Mouse (Mus musculus) T-helper 2 cell (primary cell): ENCODE results near the gene Zfp213.
"Not testable (repeated sequence)": the region's sequence is repeated elsewhere in the genome, so short reads cannot be mapped to it uniquely, and the experiment has no call there.

Experiments used
- in situ Hi-C: fragments of 300-600 bp; cut with MboI, MseI; formaldehyde crosslinking; loops from one replicate; pipeline ENCODE4 v1.15.1; 2025; ENCODE audit warnings: high pct_unique_total_duplicates

The Zfp213 gene

DNA sequence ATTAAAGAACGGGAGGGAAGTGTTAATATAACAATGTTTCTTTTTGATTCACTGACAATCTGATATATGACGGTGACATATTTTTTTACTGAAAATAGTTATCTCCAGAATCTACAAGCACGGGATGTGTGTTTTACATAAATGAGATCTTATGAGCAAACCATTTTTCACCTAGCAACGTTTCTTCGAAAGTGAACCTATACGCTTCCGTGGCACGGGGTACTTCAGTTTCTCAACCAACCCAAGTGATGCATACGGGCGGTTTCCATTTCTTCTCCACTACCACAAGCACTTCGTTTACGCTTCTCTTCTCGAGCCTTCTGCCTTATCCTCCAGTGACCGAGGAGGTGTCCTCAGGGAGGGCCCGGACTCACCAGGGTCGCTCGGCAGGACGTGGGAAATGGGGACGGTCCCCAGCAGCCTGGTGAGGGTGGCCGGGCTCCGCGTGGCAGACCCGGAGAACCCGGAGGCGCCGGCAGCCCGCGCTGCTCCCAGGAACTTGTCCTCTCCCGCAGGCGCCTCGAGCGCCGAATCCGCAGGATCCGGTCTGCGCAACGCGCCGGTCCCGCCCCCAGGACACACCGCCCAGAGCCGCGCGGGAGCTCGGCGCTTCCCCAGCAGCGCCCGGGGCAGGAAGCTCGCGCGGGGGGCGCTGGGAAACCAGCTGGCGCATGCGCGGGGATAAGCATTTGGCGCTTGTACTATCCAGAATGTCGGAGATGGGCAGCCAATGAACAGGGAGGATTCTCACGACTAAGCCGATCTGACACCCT lies at the start of gene Zfp213:
TSS of gene Zfp213 (minus strand) at position 644 of the 773 bp plus-strand sequence.
- in situ Hi-C loops = loop anchor here (10.0 to 25.0 kb wide), 3 partner anchors 376 to 1126 kb away; partner anchors contain the start of genes Zfp40 and Zfp945

DNA sequence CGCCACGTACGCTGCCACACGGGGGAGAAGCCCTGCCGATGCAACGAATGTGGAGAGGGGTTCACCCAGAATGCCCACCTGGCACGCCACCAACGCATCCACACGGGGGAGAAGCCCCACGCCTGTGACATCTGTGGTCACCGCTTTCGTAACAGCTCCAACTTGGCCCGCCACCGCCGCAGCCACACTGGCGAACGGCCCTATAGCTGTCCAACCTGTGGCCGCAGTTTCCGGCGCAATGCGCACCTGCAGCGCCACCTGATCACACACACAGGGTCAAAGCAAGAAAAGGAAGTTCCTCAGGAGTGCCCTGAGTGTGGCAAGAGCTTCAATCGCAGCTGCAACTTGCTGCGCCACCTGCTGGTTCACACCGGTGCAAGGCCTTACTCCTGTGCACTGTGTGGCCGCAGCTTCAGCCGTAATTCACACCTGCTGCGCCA lies 46.3 kb upstream of the Zfp213 start:
- in situ Hi-C loops = no loop called here

DNA sequence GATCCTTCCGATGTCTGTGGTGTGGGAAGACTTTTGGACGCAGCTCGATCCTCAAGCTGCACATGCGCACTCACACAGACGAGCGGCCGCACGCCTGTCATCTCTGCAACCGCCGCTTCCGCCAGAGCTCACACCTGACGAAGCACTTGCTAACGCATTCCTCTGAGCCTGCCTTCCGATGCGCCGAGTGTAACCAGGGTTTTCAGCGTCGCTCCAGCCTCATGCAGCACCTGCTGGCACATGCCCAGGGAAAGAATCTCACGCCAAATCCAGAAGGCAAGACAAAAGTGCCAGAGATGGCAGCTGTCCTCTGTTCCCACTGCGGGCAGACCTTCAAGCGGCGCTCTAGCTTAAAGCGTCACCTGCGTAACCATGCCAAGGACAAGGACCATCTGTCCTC lies 45.6 kb upstream of the Zfp213 start:
- in situ Hi-C loops = no loop called here

DNA sequence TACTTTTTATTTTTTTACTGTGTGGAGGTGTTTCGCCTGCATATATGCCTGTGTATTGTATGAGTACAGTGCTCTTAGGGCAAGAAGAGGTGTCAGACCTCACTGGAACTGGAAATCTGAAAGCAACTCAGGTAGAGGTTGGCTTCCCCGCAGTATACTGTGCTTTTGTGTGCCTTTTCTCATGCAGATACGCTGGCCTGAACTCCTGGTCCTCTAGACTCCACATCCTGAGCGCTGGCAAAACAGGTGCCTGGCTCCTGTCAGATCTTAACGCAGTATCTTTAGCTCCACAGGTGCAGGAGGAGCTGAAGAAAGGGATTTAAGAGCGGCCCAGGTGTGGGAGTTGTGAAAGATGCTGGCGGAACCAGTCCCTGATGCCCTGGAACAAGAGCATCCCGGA lies 41.2 kb upstream of the Zfp213 start:
- in situ Hi-C loops = no loop called here

DNA sequence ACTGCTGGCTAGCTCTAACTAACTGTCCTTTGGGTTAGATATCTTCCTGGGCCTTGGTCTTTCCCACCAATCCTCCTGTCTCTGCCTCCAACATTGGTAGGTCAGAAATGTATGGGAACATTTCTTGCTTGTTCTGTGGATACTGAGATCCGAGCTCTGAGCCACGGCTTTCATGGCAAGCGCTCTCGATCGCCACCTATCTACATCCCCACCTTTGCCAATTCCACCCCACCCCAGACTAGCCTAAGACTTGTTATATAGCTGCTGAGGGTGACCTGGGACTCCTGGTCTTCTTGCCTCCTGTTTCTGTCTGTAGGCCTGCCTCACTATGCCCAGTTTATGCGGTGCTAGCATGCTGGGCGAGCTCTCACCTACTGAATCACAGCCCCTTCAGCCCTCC lies 40.4 kb upstream of the Zfp213 start:
- in situ Hi-C loops = loop anchor here (5.0 kb wide), 1 partner anchor 37 kb away; no protein-coding TSS in a partner anchor

DNA sequence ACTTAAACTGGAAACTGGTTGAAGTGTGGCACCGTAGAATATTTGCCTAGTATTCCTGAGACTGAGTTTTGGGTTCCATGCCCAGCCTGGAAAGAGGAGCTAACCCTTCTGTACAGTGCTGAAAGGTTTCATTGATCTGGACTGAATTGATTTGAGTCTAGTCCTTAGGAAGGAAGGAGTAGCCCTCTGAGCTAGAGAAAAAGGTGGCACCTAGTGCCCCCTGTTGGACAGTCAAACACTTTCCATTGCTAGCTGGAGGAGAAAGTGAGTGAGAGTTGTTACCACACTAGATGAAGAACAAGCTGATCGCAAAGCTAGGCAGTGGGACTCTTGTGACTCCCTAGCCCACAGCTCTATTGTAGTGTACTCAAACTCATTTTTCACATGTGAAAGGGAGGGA lies 39.5 kb upstream of the Zfp213 start:
- in situ Hi-C loops = loop anchor here (5.0 kb wide), 1 partner anchor 36 kb away; no protein-coding TSS in a partner anchor

DNA sequence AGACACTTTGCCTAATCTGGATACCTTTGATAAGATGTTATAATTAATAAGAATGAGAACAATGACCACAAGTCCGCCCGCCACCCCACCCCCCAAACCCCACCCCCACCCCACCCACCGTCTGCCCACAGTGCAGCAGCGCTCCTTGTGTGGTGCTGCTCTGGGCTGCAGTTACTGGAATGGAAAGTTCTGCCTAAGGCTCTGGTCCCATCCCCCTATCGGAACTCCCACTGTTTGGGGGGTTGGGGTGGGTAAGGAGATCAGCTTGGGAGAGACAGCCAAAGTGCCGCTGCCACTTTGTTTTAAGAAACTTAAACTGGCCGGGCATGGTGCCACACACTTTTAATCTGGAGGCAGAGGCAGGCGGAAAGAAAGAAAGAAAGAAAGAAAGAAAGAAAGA lies 39.0 kb upstream of the Zfp213 start:
- in situ Hi-C loops = loop anchor here (5.0 kb wide), 1 partner anchor 36 kb away; no protein-coding TSS in a partner anchor

DNA sequence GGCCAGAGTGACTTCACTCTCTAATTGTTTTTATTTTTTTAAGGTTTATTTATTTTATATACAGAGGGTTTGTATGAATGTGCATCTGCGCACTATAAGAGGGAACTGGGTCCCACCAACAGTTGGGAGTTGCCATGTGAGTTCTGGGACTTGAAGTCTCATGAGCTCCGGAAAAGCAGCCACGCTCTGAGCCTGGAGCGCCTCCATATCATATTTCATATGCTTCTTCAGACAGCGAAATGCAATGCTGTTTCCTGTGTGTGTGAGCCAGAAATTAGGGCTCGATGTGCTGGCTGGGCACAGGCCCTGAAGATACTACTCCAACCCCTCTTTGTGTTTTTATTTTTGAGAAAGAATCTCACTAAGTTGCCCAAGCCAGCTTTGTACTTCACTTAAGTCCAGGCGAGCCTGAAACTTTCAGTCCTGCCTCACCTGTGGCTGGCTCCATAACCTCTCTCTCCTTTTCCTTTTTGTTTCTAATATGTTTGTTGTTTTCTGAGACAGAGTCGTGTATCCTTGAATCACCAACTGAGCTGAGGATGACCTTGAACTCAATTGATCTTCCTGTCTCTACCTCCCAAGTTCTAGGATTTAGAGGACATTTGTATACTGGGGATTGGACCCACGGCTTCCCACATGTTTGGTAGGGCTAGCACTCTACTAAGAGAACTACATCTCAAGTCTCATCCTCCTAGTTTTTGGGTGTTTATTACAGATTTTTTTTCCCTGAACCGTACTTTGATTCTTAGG lies 38.0 kb upstream of the Zfp213 start:
- in situ Hi-C loops = loop anchor here (5.0 kb wide), 1 partner anchor 35 kb away; no protein-coding TSS in a partner anchor

DNA sequence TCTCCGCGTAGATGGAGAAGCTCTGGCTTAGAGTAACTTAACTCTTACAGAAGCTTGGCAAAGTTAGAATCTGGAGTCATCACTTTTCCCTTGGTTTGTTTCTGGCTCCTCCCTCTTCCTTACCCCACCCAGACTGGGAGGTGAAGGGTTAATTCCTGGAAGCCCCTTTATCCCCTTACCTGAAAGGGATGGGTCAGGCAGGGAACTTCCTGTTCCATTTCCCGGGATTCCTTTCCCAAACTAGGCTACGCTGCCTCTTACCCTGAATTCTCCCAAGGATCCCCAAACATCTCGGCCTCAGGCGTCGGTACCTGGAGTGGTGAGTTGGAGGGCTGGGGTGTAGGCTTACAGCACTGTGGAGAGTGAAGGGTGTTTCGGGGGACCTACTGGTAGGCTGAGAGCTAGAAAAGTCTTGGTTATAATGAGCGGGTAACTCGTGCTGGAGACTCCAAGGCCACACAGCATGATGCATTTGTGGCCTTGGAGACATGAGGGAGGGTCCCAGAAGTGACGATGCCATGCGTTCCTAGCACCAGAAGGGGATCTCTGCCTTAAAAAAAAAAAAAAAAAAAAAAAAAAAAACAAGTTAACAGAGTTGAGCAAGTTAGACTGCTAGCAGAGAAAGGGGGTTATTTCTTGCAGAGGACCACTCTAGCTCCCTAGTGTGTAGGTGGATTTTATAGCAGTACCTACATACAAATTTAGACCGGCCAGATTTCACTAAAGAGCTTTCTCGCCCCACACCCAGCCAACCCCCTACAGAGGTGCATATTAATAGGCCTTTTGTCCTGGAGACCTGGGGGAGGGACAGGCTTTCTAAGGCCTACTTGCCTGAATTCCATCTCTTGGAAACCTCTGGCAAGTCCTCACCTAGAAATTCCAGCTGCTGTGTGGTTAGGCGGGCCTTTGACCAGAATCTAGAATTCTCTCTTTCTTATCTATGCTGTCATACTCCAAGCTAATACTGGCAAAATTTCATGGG lies 36.9 kb upstream of the Zfp213 start, which contains the start of gene Zscan10:
TSS of gene Zscan10 (plus strand) at position 216 of the 982 bp plus-strand sequence.
- in situ Hi-C loops = loop anchor here (5.0 kb wide), 1 partner anchor 34 kb away; no protein-coding TSS in a partner anchor

DNA sequence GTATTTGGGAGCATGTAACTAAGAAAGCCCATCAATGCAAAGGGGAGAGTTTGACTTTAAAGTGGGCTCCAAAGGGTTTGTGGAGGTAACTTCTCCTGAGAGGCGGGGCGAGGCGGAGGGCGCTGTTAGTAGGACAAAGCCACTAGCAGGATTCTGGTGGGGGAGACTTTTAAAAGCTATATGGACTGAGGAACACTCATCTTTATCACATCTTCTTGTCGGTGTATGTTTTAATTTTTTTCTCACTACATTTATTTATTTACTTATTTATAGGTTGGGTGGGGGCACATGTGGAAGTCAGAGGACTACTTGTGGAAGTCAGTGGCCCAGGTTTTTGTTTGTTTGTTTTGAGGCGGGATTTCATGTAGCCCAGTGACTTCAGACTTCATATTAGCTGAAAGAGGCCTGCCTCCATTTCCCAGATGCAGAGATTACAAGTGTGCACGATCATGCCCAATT lies 35.6 kb upstream of the Zfp213 start:
- in situ Hi-C loops = loop anchor here (5.0 kb wide), 1 partner anchor 32 kb away; no protein-coding TSS in a partner anchor

DNA sequence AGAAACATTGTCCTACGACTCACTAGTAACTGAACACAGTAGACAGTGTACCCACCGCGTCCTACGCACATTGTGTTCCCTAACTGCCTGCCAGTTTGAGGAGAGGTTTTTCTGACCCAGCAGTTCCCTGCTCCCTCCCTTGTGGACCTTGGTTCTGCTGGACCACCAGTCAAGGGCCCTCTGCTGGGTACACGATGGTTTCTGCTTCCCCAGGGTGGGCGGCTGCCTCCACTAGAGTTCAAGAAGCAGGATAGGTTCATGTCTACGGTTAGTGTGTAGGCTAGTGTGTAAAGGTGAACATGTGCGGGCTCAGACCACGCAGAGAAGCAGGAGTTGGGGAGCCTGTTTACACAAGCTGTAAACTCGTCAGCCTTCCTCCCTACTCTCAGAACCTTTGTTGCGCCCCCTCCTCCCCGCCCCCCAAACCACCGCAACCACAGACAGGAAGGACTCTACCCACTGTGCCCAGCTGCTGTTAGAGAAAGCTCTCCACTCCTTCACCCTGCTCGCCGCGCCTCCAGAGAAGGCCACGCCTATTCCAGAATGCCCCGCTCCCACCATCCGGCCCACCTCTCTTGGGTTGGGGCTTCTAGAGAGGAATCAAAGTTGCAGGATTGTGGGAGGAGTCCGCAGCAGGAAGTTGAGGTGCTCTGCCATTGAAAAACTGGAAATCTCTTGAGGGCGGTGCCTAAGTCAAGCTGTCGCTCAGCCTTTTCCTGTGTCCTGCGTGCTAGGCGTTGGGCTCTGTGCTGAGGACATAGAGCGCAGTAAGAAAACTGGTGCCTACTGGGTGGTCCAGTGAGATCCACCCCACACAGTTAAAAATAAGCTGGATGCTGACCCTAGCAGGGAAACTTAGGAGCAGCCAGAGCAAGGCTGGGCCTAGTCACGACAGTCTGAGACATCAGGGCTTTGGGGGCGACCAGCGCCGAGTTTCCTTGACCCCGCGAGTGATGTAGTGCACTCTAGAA lies 34.8 kb upstream of the Zfp213 start, which contains the start of gene Zfp13:
TSS of gene Zfp13 (minus strand) at position 906 of the 971 bp plus-strand sequence.
- in situ Hi-C loops = no loop called here

DNA sequence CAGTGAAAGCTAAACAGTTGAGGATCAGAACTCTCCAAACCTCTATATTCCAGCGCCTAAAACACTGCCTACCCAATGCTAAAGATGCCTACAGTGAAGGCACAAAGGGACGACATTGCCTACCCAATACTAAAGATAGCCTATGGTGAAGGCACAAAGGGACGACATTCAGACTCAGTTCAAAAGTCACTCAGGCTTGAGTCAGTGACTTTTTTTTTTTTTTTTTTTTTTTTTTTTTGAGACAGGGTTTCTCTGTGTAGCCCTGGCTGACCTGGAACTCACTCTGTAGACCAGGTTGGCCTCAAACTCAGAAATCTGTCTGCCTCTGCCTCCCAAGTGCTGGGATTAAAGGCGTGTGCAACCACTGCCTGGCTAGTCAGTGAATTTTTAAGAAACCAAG lies 31.1 kb upstream of the Zfp213 start:
- in situ Hi-C loops = not testable (repeated sequence)

DNA sequence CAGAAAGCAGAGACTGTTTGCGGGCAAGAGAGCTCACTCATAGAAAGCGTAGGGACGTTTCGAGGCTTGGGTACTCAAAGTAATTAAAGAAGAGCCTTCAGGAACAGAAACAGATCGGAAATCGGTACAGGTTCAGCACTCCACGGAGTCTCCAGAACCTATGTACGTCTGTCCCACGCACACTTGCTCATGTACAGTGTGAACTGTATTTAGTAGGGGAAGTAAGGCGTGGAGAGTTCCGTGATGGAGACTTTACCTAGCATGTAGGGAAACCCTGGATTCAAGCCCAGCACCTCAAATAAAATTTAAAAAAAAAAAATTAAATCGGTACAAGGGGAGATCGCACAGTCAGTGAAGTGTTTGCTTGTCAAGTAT lies 28.9 kb upstream of the Zfp213 start:
- in situ Hi-C loops = no loop called here

DNA sequence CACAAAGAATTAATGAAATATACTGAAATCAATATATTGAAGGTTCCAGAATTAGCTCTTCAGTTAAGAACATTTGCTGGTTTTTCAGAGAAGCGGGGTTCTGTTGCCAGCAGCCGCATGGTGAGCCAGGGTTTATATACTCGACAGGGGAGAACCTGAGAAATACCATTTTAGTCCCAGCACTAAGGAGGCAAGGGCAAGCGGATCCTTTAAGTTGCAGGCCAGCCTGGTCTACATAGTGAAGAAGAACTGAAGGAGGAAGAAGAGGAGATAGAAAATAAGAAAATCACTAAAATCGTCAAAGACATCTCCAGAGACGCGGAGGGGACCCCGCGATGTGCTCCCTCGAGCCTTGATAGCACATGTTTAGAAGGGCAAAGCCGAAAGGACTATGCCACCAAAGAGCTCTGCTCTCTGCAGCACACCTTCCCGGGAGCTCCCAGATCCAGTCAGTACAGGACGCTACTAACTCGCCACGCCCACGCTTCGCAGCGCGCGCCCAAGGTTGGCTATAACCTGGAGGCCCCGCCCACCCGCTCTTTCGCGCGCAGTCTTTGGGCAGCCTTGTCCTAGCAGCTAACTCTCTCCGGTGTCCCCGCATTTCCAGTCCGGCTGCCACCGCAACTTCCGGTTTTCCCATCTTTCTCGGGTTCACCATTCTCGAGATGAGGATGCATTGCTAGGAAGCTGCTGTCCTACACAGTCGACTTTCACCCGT lies 28.3 kb upstream of the Zfp213 start:
- in situ Hi-C loops = no loop called here

DNA sequence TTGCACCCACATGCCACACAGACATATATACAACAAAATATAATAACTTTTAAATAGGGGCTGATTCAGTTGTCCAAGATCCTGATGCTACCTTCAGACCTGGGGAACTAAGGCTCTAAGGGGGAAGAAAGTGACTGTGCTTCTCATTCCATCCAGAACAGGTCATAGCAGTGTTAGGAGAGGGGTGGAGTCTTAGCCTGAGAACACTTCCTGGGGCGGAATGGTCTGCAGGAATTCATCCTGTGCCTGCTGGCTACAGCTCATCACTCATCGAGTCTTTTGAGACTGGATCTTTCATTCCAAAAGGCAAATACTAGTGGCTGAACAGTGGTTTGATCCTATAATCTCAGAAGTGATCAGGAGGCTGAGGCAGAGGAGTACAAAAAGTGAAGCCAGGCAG lies 23.2 kb upstream of the Zfp213 start:
- in situ Hi-C loops = no loop called here

DNA sequence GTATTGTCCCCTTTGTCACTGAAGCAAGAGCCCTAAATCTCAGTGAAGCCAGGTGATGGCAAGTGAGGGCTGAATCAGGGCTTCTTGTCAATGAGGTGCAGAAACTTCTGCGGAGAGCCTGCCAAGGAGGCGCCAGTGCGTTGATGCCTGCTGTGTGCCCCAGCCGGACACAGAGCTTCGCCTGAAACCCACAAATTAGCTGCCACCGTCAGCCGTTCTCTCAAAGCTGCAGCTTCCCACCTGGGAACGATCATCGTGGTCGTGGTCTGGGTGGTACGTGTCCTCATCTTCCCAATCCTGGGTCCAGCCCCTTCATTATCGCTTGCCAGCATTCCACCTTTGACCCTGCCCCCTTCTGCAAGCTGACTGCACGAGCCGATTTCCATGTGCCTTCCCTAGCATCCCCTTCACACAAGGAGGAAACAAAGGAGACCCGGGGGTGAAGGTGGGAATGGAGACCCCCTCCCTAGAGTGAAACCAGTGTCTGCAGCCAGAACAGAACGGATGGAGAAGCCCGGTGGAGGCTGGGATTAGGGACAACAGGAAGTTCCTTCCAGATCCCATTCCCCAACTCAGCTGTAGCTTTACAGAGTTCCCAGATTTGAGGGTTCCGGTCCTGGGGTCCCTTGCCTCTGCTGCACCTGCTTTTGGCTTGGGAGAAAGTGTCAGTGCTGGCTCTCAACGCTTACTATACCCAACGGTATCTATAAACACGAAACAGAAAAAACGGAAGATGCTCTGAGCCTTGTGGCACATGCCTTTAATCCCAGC lies 21.9 kb upstream of the Zfp213 start:
- in situ Hi-C loops = no loop called here

DNA sequence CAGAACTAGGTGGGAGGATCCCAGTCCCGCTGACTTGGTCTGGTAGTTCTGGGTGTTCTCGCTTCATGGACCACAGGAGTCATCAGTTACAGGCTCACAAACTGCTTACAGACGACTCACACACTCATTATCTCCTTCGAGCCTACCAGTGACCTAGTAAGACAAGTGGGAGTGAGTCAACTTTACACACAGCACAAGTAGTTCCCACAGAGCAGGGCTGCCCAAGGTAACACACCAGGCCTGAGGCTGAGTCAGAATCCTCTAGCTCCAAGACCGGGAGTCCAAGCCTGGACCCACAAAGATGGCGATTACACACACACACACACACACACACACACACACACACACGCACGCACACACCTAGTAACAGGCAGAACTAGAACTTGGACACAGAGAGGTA lies 20.7 kb upstream of the Zfp213 start:
- in situ Hi-C loops = no loop called here

DNA sequence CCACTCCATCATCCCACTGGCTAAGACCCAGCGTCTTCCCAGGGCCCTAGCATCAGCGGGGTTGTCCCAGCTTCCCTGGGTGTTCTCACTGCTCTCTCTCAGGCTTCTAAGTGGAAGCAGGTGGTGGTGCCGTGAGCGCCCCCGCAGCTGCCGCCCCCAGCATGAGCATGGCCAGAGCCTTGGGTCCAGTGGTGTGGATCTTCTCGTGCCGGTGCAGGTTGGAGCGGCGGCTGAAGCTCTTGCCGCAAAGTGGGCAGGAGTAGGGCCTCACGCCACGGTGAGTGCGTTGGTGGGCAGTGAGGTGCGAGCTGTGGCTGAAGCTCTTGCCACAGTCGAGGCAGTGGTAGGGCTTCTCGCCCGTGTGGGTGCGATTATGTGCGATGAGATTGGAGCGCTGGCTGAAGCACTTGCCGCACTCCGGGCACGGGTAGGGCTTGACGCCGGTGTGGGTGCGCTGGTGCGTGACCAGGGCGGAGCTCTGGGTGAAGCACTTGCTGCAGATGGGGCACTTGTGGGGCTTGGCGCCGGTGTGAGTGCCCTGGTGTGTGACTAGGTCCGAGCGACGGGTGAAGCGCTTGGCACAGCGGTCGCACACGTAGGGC lies 12.0 kb upstream of the Zfp213 start:
- in situ Hi-C loops = no loop called here
